Mouse (Mus musculus): ENCODE data around the gene Zfp408.

Gene Zfp408

DNA sequence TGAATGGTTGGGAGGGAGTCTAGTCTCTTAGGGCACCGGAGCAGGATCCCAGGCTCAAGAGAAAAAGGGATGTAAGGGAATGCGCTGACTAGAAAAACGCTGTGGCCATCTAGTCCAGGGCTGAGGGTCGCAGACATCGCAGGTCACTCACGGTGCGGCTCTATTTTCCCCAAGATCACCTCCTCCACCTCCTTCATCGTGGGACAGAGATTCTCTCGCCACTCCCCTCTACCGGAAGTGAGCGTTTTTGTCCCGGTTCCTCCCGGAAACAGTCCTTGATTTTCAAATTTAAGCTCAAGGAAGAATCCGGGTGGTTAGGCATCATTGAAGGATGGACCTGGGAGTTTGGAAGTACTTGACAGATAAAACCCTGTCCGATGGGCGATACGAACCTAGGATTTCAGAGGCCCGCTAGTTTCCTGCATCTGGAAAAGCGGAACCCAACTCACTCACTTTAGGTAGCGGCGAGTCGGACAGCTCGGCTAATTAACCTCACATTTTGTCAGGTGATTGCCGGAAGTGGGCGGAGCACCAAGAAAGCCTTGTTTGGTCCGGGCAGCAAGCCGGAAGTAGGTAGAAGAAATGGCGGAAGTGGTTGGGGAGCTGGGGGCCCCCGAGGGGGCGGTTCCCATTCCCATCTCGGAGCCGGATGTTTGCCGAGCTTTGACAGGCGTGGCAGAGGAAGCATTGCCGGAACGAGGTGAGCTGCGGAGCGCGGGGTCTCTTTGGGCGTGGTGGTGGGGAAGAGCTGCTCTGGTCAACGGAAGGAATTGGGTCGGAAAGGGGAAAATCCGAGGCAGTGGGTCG, at the start of gene Zfp408, which contains the start of gene Arhgap1:
Gene Zfp408 (minus strand): TSS at position 239 of the 807 bp plus-strand sequence.
Gene Arhgap1 (plus strand): TSS at position 308 of the 807 bp plus-strand sequence.
- DNase-seq (ENCODE audit: low read depth, low spot score): peak; percentile 96

DNA sequence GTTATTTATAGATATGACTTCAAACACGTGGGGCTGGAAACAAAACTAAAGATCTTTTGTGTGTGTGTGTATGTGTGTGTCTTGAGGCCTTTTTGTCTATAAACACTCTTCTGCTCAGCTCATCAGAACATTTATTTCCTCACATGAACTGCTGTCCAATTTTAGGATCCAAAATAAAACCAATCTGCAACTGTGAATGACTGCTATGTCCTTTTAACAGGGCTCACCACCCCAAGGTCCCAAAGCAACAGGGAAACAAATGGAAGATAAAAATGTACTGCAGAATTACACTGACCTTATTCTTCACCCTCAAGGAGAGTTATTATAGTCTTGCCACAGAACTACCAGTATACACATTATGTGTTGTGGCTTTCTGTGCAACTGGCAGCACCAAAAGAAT, 49.6 kb upstream of the Zfp408 start:
- no peak for DNase-seq (ENCODE audit: low read depth, low spot score)

DNA sequence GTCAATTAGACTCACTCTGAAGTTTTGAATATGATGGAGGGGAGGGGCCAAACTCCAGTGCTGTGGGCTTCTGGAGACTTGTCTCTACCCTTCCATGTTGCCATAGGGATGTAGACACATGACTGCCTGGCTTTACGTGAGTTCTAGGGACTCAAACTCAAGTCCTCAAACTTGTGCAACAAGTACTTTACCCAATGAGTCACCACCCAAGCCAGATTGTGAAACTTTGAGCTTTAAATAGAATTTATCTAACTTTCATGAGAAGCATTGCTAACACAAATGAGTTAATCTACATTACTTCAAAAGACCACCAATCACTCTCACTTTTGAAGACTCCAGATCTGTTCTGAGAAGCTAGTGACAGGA, 46.6 kb upstream of the Zfp408 start:
- no peak for DNase-seq (ENCODE audit: low read depth, low spot score)

DNA sequence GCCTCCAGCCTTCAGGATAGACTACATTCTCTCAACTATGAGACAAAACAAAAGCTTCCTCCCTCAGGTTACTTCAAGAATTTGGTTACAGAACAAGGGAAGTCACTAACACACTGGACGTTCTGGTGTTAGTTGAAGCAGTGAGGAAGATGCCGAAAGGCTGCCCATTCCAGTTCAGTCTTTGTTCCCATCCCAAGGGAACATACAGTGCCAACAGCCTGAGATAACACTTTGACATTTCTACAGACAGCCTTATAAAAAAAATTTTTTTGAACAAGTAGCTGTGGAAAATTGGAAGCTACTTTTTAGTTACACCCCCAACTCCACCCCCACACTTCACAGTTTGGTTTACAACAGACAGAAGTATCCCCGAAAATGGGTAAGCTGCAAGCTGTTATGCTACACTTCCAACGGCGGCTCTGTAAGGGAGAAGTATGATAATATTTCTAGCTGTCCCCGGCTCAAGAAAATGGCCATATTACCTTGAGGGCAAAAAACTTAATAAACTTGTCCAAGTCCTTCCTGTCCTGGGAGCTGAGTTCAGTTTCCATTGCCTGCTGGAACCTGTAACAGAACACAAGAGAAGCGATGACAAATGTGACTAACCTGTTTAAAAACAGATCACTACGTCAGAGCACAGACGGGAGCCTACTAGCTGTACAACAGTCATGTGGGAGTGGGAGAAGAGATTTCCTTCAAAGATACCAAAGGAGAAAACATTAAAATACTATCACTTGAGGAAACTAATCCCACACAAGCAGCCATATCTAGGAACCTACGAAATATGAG, 46.0 kb upstream of the Zfp408 start:
- DNase-seq (ENCODE audit: low read depth, low spot score): no peak

DNA sequence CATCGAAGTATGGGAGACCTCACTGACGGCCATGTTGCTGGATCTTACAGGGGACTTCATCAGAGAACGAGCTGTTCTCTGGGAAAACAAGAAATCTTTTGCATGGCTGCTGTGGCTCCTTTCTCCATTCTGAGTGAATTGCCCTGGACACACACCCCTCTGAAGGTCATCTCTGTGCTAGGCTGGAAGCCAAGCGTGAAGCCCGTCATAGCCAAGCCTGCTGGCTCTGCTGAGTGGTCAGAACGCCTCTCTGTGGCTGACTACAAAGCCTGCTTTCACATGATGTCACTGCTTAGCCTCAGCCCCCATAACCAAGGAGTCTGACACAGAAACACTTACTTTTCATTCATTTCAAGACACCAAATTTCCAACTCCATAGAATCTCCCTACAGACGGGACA, 39.9 kb upstream of the Zfp408 start:
- no peak for DNase-seq (ENCODE audit: low read depth, low spot score)

DNA sequence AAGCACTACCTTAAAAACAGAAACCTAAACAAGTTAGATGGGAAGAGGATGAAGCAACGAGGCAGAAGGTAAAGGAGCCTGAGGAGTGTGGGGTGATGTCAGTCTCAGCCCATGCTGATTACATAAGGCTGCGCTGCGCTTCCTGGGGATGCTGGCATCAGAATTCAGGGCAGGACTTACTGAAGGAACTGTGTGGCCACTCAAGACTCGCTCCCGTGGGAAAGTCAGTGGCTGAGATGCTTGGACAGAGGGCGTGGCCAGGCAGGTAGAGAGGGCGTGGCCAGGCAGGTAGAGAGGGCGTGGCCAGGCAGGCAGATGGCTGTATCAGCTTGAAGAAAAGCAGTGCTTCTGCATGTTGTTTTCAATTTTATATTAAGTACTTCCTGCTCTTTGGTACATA, 34.3 kb upstream of the Zfp408 start:
- no peak for DNase-seq (ENCODE audit: low read depth, low spot score)

DNA sequence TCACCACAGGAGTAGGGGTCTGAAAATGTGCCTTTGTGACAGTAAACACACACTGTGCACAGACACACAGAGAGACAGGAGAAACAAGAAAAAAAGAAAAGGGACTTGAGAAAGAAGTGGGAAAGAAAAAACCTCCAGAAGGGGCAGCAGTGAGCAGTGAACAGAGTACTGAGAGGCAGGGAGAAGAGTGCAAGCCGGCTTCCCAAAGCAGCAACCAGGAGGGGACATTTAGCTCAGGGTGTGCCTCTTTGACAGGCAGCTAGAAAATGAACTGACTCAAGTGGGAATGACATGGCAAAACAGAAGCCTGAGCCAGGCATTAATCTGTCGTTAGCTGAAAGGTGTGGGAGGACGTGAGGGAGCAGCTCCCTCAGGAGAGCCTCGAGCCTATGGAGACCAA, 33.3 kb upstream of the Zfp408 start:
- DNase-seq (ENCODE audit: low read depth, low spot score): peak; percentile 14

DNA sequence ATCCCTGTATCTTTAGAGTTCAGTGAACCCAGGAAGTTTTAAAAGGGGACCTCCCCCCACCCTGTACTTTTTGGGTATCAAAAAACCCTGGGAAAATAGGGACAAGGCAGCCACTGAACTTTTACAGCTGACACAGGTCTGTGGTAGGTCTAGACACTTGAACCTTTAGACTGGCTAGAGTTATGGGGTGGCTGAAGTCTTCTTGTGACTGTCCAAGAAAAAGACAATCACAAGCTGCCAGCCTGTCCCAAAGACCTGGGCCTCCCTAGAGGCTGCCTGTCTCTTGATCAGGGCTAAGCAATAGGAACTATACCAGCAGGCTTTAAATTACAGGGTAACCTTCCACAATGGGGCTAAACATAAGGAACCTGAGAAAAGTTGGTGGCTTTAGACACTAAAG, 27.4 kb upstream of the Zfp408 start:
- DNase-seq (ENCODE audit: low read depth, low spot score): no peak

DNA sequence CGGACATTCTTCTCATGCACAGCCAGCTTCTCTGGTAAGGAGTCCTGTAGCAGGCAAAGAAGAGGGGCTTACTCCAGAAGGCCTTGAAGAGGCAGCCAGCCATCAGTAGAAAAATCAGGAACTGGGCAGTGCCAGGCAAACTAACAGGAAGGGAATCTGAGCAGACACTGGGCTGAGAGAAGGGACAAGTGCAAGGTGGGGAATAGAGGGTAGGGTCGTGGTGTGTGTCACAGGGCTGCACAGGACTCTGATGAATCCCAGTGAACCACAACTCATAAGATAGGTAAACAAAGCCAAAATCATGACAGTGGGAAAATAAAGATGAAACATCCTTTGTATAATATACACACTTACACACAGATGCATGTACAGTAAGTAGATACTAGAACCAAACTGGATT, 26.8 kb upstream of the Zfp408 start:
- DNase-seq (ENCODE audit: low read depth, low spot score): no peak

DNA sequence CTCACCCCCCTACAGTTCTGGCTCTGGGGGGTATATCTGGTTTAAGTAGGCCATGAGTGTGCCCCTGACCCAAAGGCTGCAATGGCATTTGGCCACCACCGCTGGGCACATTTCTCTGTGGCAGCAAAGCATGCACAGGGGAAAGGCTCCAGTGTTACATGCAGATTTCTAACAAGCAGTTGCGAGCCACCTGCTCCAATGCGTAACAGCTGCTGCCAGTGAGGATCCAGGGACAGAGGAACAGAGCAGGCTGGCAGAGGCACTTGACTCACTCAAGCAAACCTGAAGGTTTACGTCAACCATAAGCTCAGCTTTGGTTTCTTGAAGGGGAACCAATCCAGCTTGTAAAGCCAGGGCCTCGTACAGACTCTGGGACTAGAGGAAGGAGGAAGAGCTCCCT, 25.3 kb upstream of the Zfp408 start:
- no peak for DNase-seq (ENCODE audit: low read depth, low spot score)

DNA sequence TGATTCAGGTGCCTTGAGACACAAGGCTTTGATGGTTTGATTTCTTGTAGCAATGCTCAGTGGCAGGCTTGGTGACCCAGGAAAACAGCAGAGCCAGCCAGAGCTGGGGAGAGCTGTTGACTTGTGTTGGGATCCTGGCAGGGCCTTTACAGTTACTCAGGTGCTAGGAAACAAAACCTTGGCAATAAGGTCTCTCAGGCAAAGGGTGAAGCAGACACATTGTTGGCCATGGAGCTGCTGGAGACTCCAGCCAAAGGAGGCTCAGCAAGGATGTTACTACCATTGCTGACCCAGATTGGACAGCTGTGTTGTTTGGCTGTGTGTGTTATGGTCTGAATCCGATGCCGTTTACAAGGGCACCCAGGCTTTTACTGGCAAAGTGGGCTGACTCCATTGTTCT, 24.0 kb upstream of the Zfp408 start:
- no peak for DNase-seq (ENCODE audit: low read depth, low spot score)

DNA sequence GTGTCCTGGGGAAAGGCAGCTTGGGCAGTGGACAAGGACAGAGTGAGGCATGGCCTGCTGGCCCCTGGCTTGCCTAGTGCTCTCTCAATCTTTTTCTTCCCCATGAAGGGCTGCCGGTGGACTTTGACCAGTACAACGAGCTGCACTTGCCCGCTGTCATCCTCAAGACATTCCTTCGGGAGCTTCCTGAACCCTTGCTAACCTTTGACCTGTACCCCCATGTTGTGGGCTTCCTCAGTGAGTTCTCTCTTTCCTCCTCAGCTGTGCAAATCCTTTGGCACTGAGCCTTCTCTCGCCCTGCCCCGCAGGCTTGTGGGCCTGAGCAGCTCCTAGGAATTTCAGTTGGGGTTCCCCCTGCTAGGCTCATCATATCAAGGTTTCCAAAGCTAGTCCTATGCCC, 20.4 kb upstream of the Zfp408 start:
- no peak for DNase-seq (ENCODE audit: low read depth, low spot score)

DNA sequence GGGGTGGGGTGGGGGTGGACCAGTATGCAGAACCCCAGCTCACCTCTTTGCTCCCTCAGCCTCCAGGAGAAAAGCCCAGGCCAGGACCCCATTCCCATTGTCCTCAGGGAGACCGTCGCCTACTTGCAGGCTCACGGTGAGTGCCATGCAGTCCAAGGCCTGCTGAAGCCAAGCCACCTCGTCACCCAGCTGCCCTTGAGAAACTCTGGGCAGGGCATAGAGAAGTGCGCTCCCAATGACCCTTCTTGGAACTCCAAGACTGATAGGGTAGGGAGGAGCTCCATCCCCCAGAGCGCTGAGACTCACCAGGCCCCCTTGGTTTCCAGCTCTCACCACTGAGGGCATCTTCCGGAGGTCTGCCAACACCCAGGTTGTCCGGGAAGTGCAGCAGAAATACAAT, 19.7 kb upstream of the Zfp408 start:
- DNase-seq (ENCODE audit: low read depth, low spot score): no peak

DNA sequence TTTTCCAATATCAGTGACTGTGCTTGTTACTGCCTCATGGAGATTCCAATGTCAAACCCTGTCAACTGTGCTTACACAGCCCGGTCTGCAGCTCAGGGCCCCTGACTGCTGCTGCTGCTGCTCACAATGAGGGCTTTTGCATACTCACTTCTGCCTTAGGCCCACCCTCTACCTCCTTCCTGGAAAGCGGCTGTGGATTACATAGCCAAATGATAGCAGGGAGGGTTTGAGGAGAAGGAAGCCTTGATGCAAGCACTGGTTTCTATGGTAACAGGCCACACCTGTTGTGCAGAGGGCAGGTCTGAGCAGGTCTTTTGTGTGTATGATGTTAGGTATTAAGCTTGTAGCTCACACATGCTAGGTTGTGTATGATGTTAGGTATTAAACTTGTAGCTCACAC, 18.2 kb upstream of the Zfp408 start:
- DNase-seq (ENCODE audit: low read depth, low spot score): no peak

DNA sequence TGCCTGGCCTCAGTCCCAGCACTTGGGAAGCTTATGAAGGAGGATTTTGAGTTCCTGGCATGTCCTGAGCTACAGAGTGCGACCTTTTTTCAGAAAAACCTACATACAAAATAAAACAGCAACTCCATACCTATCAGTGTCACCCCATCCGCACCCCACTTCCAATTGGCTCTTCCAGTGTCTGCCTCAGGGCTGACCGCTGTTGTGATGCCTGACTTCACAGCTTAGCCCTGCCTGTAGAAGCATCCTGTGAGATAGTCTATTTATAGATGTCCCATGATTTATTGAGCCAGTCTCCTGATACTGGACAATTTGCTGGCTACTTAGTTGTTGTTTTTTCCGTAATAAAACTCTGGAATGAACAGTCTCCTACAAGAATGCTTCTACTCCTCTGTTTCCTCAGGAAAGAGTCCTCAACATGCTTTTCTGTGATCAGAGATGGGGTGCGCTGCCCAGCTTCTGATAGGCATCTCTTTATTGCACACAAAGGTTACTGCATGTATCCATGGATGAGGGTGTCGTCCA, 16.9 kb upstream of the Zfp408 start:
- DNase-seq (ENCODE audit: low read depth, low spot score): no peak

DNA sequence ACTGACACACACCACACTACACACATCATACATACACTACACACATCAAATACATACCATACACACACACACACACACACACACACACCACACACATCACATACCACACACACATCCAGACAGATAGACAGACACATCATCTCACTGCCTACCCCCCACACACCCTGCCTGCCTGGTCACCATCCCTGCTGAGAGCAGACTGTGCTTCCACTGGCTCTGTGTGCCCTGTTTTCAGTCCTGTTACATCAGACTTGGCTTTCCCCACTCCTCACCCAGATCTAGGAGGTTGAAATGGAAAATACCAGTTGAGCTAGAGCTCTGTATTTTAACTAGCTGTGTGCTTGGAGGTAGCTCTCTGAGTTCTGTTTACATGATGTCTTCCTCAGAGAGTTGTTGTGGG, 15.2 kb upstream of the Zfp408 start:
- DNase-seq (ENCODE audit: low read depth, low spot score): no peak

DNA sequence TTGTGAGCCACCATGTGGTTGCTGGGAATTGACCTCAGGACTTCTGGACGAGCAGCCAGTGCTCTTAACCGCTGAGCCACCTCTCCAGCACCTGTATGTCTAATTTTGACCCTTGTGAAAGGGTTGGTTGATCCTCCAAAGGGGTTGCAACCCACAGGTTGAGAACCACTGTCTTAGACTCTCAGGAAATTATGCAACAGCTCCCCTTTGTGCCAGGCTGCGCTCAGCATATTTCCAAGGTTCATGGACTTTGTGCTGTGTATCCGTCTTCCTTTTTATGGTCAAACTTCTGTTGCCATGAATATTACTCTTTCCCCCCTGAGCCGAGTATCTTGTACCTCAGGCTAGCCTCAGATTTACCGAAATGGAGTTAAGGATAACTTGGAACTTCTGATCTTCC, 11.4 kb upstream of the Zfp408 start:
- no peak for DNase-seq (ENCODE audit: low read depth, low spot score)

DNA sequence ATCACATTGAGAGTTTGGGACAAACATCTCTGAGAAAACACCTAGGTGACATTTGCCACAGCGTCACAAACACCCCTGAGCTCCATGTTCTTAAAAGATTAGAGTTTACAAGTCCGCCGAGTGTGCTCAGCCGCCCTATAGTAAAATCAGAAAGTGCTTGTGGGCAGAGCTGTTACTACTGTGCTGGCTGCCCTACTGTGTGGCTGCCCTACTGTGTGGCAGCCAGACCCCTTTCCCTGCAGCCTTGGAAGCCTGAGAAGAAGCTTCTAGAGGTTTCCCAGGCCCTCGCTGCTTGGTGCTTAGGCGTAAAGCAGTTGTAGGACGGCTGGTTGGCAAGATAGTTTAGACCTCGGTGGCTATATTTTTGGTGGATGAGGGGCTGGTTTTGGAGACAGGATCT, 10.1 kb upstream of the Zfp408 start:
- no peak for DNase-seq (ENCODE audit: low read depth, low spot score)

DNA sequence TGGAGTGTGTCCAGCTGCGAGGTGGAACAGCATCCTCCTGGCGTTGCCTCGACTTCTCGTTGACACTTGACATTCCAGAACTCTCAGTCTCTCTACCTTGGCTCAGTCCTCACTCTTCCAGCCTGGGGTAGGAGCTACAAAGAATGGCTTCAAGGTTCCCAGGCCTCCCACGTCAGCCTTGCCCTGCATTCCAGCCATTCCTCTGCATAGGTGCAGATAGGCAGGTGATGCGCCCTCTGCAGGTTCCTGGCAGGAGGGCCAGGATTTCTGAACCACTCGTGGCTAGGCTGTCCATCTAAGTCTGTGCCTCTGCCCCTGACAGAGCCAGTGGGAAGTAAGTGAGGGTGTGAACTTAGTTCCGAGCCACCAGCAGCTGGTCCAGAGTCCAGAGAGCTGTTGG, 7.2 kb upstream of the Zfp408 start:
- no peak for DNase-seq (ENCODE audit: low read depth, low spot score)

DNA sequence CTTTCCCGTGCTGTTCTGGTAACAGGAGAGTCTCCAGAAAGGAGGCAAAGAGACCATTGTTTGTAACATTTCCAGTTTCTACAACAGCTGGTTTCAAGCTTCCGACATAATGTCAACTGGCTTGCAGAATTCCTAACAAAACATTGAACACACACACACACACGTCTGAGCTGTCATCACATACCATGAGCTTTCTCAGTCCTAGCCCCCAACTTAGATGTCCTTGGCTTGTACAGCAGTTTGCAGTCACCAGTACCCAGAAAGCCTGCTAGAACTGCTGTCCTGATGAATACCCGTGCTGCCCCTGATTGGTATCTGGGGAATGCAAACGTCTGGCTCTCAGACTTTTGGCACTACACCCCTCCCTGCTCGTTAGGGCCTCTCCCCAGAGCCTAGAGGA, 6.2 kb upstream of the Zfp408 start:
- DNase-seq (ENCODE audit: low read depth, low spot score): no peak

DNA sequence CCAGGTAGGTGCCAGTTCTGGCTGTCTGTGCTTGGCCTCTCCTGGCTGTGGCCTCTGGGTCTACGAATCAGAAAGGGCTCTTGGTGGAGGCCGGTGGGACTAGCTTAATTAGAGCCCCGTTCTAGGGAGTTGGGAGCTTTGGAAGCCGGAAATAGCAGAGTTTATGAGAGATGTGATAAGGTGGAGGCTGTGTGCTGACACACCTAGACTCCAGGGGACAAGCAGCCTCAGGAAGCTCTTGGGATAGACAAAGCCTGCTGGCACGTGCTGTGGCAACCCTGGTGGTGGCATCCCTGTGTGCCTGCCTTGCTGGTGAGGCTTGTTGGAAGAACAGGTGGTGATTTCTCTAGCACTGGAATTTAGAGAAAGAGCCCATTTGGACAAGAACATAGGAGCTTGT, 5.8 kb upstream of the Zfp408 start:
- no peak for DNase-seq (ENCODE audit: low read depth, low spot score)

DNA sequence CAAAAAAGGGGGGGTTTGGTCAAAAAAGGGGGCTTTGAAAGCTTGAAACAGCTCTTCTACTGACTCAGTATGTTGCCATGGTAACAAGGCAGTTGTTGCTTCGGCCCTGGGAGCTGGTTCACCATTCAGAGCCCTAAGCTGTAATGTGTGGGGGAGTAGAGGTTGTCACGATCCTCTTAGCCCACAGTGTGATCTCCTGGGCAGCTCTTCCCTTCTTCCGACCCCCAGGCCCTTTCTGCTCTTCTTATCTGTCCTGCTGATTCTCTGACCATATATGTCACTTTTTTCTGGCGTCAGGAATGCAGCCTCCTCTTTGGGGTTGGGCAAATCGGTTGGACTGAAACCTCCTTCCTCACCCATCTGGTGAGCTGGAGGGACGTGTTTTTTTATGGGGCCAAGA, 3.3 kb upstream of the Zfp408 start:
- DNase-seq (ENCODE audit: low read depth, low spot score): no peak

Data from brain, embryonic 18.5 days (tissue).